Mouse (Mus musculus): Measurements from ENCODE around the gene Rora. TPM values are rescaled to one million over a fixed set of nuclear protein-coding genes. Genes with fewer than 3 reads are reported as not detected.

Rora gene
- polyA plus RNA-seq, 1 experiment from 2014 or later = 12.3 TPM

DNA sequence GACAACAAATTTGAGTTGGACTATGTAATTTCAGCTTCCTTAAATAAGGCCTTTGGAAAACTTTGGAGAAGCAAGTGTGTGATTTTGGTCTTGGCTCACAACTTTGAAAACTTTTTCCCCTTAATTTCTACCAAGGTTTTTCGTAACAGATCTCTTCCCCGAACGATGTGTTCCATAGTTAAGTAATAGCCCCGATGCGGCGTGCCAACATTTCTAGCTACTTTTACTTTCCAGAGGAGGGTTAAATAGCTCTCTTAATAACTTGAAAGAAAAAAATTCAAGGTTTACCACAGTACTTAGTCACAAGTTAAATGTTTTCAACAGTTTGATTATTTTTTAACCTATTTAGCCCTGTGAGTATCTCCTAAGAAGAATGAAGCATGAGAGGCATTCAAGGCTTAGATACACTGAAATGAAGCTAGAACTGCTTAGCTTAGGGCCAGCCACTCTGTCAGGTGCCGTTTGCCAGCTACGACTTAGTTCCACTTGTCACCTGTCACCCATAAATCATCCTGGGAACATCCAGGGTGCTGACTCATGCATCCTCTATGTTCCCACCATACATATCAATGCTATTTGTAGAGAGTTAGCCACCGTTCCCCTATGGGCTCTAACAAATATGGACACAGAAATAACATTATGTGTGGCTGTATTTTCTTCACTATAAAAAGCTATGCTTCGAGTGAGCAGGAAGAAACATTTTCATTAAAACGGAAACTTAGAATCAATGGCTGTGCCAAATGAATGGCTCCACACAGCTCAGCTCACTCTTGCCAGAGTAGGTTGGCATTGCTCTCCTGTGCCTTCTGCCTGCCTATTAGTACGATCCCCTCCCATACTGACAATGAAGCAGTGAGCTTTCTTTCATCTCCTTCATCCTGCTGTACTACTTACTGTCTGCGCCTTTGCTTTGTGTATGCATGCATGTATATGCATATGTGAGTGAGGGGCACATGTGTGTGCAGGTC, 541.3 kb downstream of the Rora start:
- Histone ChIP-seq H3K27me3 (replicated peaks; ENCODE audit: control insufficient read depth, insufficient read depth, low read length) (no peaks in the 10 kb centered on the region), H3K4me1 (ENCODE audit: control insufficient read depth, insufficient read depth, low read length) (0 out of 2 replicates have a peak, but pooled peaks cover 3% of the 10 kb centered on the region), H3K9ac (ENCODE audit: low read depth, low read length) (no peak overlapping the region), H3K4me3 (ENCODE audit: low read depth, low read length) (no peak overlapping the region), H3K36me3 (ENCODE audit: control insufficient read depth, insufficient read depth, low read length) (no peaks in the 10 kb centered on the region), H3K27ac (replicated peaks; ENCODE audit: low read depth, low read length) (no peak overlapping the region), H3K9me3 (ENCODE audit: control insufficient read depth, low read length) (no peaks in the 10 kb centered on the region), H3K4me2 (ENCODE audit: low read depth, low read length) (no peak overlapping the region)
- ATAC-seq (ENCODE audit: low read depth) (no peak), DNase-seq (ENCODE audit: low spot score) (no peak)
- WGBS = 78% methylated on average over 13 of the region's 13 CpGs

DNA sequence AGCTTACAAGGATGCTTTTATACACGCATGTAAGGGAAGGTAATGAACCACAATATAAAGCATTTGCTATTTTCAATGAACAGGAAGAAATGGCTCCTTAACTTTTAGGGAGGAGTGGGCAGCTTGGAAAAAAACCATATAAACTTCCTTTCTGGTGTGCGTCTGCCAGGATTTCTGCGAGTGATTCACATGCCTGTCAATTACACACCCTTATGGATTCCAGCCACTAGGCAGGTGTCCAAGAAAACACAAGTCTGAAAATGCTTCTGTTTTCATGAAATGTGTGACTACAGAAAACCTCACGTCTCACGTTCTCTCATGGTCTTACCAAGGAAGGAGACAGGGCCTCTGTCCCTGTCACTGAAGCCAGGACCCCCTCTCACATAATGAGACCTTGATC, 560.2 kb downstream of the Rora start:
- WGBS = 35% methylated on average over 5 of the region's 5 CpGs
- H3K4me1 ChIP-seq (ENCODE audit: control insufficient read depth, insufficient read depth, low read length) = peaks cover 24% of the 10 kb centered on the region
- H3K9me3 ChIP-seq (ENCODE audit: control insufficient read depth, low read length) = no peaks in the 10 kb centered on the region
- H3K4me2 ChIP-seq (ENCODE audit: low read depth, low read length) = no peak overlapping the region
- no peaks in the 10 kb centered on the region for H3K27me3 ChIP-seq (replicated peaks; ENCODE audit: control insufficient read depth, insufficient read depth, low read length)
- no peak overlapping the region for H3K4me3 ChIP-seq (ENCODE audit: low read depth, low read length)
- peak; percentile 82 for DNase-seq (ENCODE audit: low spot score)
- H3K27ac ChIP-seq (replicated peaks; ENCODE audit: low read depth, low read length) = no peak overlapping the region
- ATAC-seq (ENCODE audit: low read depth) = no peak
- no peaks in the 10 kb centered on the region for H3K36me3 ChIP-seq (ENCODE audit: control insufficient read depth, insufficient read depth, low read length)
- no peak overlapping the region for H3K9ac ChIP-seq (ENCODE audit: low read depth, low read length)

DNA sequence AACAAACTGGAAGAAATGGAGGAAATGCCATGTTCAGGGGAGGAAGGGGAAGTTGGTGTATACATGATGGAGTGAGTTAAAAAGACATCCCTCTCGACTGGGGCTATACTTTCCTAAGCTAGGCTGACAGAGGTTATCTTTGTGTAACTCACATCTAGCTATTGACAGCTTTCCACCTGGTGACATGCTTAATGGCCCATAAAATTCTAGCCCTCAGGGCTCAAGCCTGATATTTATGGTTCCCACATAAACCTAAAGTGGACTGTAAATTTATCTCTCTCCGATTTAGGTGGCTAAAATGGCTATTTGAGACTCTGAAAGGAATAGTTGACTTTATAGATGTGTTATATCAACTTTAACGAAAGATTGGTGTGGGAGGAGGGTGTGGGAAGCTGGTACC, 571.3 kb downstream of the Rora start:
- Histone ChIP-seq H3K9me3 (ENCODE audit: control insufficient read depth, low read length) (no peaks in the 10 kb centered on the region), H3K4me2 (ENCODE audit: low read depth, low read length) (no peak overlapping the region)
- DNase-seq (ENCODE audit: low spot score) = no peak

DNA sequence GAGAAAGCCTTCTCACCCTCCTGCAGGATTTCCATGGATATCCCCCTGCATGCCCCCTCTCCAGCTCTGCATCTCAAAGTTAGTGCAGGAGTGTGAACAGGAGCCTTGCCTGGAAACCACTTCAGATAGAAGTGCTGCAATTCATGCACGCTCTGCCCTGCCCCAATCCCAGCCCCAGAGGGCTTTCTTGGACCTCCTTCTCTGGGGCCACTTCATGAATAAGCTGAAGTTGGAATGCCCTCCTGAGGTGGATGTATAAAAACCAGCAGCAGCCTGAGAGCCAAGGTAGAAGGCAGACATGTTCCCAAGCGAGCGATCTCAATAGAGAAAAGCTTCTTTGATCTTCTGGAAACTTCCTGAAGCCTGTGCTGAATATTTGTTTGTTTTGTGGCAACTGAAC, 572.8 kb downstream of the Rora start:
- no peaks in the 10 kb centered on the region for H3K36me3 ChIP-seq (ENCODE audit: control insufficient read depth, insufficient read depth, low read length)
- H3K27me3 ChIP-seq (replicated peaks; ENCODE audit: control insufficient read depth, insufficient read depth, low read length) = no peaks in the 10 kb centered on the region
- peaks cover 16% of the 10 kb centered on the region for H3K4me1 ChIP-seq (ENCODE audit: control insufficient read depth, insufficient read depth, low read length)
- no peak overlapping the region for H3K9ac ChIP-seq (ENCODE audit: low read depth, low read length)
- no peak overlapping the region for H3K27ac ChIP-seq (replicated peaks; ENCODE audit: low read depth, low read length)
- H3K4me3 ChIP-seq (ENCODE audit: low read depth, low read length) = no peak overlapping the region
- ATAC-seq (ENCODE audit: low read depth) (no peak), DNase-seq (ENCODE audit: low spot score) (peak; percentile 20)
- no peak overlapping the region for H3K4me2 ChIP-seq (ENCODE audit: low read depth, low read length)
- 29% methylated on average over 3 of the region's 3 CpGs for WGBS
- H3K9me3 ChIP-seq (ENCODE audit: control insufficient read depth, low read length) = no peaks in the 10 kb centered on the region; the same call in 1 of the 2 replicates

More for the DNA sequence above, 571.3 kb downstream of the Rora start:
- WGBS = 44% methylated on average over 3 of the region's 3 CpGs
- Histone ChIP-seq H3K27ac (replicated peaks; ENCODE audit: low read depth, low read length) (no peak overlapping the region; the same call in 1 of the 2 replicates), H3K4me1 (ENCODE audit: control insufficient read depth, insufficient read depth, low read length) (peaks cover 16% of the 10 kb centered on the region), H3K27me3 (replicated peaks; ENCODE audit: control insufficient read depth, insufficient read depth, low read length) (no peaks in the 10 kb centered on the region), H3K4me3 (ENCODE audit: low read depth, low read length) (no peak overlapping the region), H3K9ac (ENCODE audit: low read depth, low read length) (no peak overlapping the region), H3K36me3 (ENCODE audit: control insufficient read depth, insufficient read depth, low read length) (no peaks in the 10 kb centered on the region)
- no peak for ATAC-seq (ENCODE audit: low read depth)

DNA sequence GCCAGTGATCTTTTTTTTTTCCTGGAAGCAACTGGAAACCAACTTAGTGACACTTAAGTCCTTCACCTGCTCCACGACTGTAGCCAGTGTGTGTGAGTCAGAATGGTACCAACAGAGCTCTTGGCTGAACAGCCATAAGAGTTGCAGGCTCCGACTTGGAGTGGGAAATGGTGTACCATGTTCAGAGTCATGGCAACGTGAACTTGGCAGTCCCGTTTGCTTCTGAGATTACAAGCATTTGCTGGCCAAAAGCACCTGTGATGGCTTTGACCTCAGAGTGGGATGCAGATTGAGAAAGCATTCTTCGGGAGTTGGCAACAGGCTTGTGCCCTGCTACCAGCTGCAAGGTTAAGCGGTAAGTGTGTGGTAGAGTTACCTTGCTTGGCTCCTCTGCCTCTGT, 574.2 kb downstream of the Rora start:
- Histone ChIP-seq H3K9ac (ENCODE audit: low read depth, low read length) (no peak overlapping the region), H3K36me3 (ENCODE audit: control insufficient read depth, insufficient read depth, low read length) (no peaks in the 10 kb centered on the region), H3K4me2 (ENCODE audit: low read depth, low read length) (no peak overlapping the region), H3K27me3 (replicated peaks; ENCODE audit: control insufficient read depth, insufficient read depth, low read length) (no peaks in the 10 kb centered on the region), H3K4me3 (ENCODE audit: low read depth, low read length) (no peak overlapping the region), H3K9me3 (ENCODE audit: control insufficient read depth, low read length) (no peaks in the 10 kb centered on the region; the same call in 1 of the 2 replicates), H3K27ac (replicated peaks; ENCODE audit: low read depth, low read length) (no peak overlapping the region), H3K4me1 (ENCODE audit: control insufficient read depth, insufficient read depth, low read length) (peaks cover 16% of the 10 kb centered on the region)
- ATAC-seq (ENCODE audit: low read depth) (no peak), DNase-seq (ENCODE audit: low spot score) (peak; percentile 5)
- 79% methylated on average over 6 of the region's 6 CpGs for WGBS

DNA sequence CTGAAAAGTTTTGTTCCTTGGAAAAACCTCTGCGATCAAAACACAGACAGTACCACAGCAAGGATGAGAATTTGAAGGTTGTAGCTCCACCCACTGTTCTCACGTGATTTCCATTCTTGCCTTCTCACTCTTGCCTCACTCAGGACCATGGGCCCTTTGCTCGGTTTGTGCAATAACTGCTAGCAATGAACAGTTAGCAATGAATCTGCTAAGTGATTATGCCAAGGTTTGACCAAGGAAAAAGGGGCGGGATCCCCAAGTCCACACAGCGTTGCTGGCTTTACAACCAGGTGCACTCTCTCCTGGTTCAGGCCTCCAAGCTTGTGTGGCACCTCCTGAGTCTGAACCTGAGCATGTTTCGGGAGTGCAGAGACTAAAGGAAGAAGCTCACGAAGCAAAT, 576.3 kb downstream of the Rora start:
- DNase-seq (ENCODE audit: low spot score) (no peak), ATAC-seq (ENCODE audit: low read depth) (no peak)
- 85% methylated on average over 7 of the region's 7 CpGs for WGBS
- no peak overlapping the region for H3K4me2 ChIP-seq (ENCODE audit: low read depth, low read length)
- no peaks in the 10 kb centered on the region; the same call in 1 of the 2 replicates for H3K9me3 ChIP-seq (ENCODE audit: control insufficient read depth, low read length)
- peaks cover 8% of the 10 kb centered on the region for H3K4me1 ChIP-seq (ENCODE audit: control insufficient read depth, insufficient read depth, low read length)
- H3K27me3 ChIP-seq (replicated peaks; ENCODE audit: control insufficient read depth, insufficient read depth, low read length) = no peaks in the 10 kb centered on the region
- no peak overlapping the region for H3K4me3 ChIP-seq (ENCODE audit: low read depth, low read length)
- H3K9ac ChIP-seq (ENCODE audit: low read depth, low read length) = no peak overlapping the region
- no peak overlapping the region for H3K27ac ChIP-seq (replicated peaks; ENCODE audit: low read depth, low read length)
- no peaks in the 10 kb centered on the region for H3K36me3 ChIP-seq (ENCODE audit: control insufficient read depth, insufficient read depth, low read length)

DNA sequence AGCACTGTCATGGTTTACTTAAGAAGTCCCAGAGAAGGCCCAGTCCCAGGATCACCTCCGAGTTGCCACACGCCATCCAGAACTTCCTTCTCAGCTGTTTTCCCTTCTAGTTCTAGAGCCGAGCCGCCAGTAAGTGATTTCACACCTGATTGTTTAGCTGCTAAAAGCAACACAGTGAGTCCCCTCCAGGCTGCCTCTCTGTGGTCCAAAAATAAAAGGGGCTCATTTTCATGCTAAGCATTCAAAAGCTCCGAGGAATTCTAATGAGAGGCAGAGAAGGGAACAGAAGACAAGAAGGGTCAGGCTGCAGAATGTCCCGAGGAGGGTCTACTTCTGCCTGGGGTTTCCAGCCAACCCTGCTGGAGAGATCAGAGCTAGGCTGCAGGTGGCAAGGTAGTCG, 580.9 kb downstream of the Rora start:
- no peak for ATAC-seq (ENCODE audit: low read depth)
- H3K9ac ChIP-seq (ENCODE audit: low read depth, low read length) = no peak overlapping the region
- no peak for DNase-seq (ENCODE audit: low spot score)
- H3K4me2 ChIP-seq (ENCODE audit: low read depth, low read length) = no peak overlapping the region
- H3K9me3 ChIP-seq (ENCODE audit: control insufficient read depth, low read length) = no peaks in the 10 kb centered on the region; the same call in 1 of the 2 replicates
- H3K27ac ChIP-seq (replicated peaks; ENCODE audit: low read depth, low read length) = no peak overlapping the region
- peaks cover 5% of the 10 kb centered on the region for H3K4me1 ChIP-seq (ENCODE audit: control insufficient read depth, insufficient read depth, low read length)
- no peaks in the 10 kb centered on the region for H3K27me3 ChIP-seq (replicated peaks; ENCODE audit: control insufficient read depth, insufficient read depth, low read length)
- no peaks in the 10 kb centered on the region for H3K36me3 ChIP-seq (ENCODE audit: control insufficient read depth, insufficient read depth, low read length)
- 33% methylated on average over 7 of the region's 7 CpGs for WGBS
- no peak overlapping the region for H3K4me3 ChIP-seq (ENCODE audit: low read depth, low read length)

DNA sequence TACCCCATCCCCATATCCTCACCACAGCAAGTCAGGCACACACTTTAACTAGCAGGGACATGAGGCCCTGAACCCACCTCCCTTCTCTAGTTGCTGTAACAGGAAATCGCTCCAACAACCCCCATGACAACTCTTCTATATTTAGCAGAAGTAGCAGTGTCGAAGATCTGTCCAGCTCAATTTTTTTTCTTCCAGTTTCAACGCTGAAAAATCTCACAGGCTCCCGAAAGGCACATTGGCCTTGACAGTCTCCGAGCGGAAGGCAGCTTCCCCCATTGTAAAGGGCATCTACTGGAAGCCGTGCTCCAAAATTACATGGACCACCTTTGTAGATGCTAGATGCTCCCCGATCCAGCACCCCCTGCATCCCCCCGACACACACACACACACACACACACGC, 583.7 kb downstream of the Rora start:
- Histone ChIP-seq H3K4me3 (ENCODE audit: low read depth, low read length) (no peak overlapping the region), H3K4me1 (ENCODE audit: control insufficient read depth, insufficient read depth, low read length) (peaks cover 5% of the 10 kb centered on the region), H3K27me3 (replicated peaks; ENCODE audit: control insufficient read depth, insufficient read depth, low read length) (no peaks in the 10 kb centered on the region), H3K9me3 (ENCODE audit: control insufficient read depth, low read length) (no peaks in the 10 kb centered on the region), H3K4me2 (ENCODE audit: low read depth, low read length) (no peak overlapping the region), H3K36me3 (ENCODE audit: control insufficient read depth, insufficient read depth, low read length) (no peaks in the 10 kb centered on the region), H3K27ac (replicated peaks; ENCODE audit: low read depth, low read length) (no peak overlapping the region), H3K9ac (ENCODE audit: low read depth, low read length) (0 out of 2 replicates have a peak overlapping the region, but pooled peaks have one; percentile 25)
- WGBS = 52% methylated on average over 10 of the region's 10 CpGs
- no peak for ATAC-seq (ENCODE audit: low read depth)
- no peak for DNase-seq (ENCODE audit: low spot score)
